Mouse (Mus musculus) retina, postnatal 7 days (tissue): Measurements from ENCODE around the gene Tmem120a.

Experiments
- DNase-seq: peaks from one replicate; pipeline ENCODE4 v3.0.0-alpha.2; 2012; ENCODE audit warnings: low read depth, low spot score

Tmem120a gene

GRCm38 (mm10) chr5:135707855-135708254 lies 36.4 kb downstream of the Tmem120a start:
- DNase-seq: no peak

- no peak for DNase-seq
These were observed 37.2 kb downstream of the Tmem120a start for GRCm38 (mm10) chr5:135707039-135707438.

GRCm38 (mm10) chr5:135705383-135705782 lies 38.9 kb downstream of the Tmem120a start:
- no peak for DNase-seq

- DNase-seq: no peak
These were observed 40.8 kb downstream of the Tmem120a start for GRCm38 (mm10) chr5:135703431-135703830.

DNA sequence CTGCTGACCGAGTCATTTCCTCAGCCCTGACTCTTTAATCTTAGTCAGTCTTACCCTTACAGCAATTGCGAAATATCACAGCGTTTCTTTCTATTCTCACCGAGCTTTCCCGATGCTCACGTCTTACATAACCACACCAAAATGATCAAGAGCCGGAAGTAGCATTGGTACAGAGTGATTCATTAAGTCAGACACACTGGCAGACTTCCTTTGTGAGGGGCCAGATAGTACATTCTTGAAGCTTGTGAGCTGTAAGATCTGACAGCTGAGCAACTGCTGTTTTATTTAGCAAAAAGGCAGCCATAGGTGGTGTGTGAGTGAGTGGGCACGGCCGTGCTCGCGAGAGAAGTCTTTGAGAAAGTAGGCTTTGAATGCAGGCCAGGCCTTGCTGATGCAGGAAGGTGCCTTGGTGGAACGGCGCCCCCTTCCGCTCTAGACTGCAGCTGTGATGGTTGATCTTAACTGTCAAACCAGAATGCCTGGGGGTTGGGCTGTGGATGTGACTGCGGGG lies 41.5 kb downstream of the Tmem120a start:
- DNase-seq: no peak

- no peak for DNase-seq
These were observed 42.1 kb downstream of the Tmem120a start for GRCm38 (mm10) chr5:135702190-135702589.

GRCm38 (mm10) chr5:135701601-135702000 lies 42.6 kb downstream of the Tmem120a start:
- no peak for DNase-seq

DNA sequence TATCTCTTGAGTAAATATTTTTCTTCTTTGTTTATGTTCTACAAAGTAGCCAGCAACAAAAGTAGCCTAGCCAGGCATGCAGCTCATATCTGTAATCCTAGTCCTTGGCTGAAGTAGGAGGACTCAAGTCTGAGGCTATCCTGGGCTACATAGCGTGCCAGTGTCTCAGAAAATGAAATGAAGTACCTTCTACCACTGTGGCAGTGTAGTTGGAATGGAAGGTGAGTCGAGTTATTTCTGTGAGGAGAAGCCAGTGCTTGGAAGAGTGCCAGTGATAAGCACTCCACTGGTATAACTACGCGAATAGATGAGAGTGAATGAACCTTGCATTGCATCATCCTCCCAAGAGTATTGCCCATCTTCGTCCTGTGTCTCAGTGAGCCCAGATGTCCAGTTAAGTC lies 46.5 kb downstream of the Tmem120a start:
- no peak for DNase-seq

GRCm38 (mm10) chr5:135695277-135695721 lies 48.9 kb downstream of the Tmem120a start:
- DNase-seq: no peak

DNA sequence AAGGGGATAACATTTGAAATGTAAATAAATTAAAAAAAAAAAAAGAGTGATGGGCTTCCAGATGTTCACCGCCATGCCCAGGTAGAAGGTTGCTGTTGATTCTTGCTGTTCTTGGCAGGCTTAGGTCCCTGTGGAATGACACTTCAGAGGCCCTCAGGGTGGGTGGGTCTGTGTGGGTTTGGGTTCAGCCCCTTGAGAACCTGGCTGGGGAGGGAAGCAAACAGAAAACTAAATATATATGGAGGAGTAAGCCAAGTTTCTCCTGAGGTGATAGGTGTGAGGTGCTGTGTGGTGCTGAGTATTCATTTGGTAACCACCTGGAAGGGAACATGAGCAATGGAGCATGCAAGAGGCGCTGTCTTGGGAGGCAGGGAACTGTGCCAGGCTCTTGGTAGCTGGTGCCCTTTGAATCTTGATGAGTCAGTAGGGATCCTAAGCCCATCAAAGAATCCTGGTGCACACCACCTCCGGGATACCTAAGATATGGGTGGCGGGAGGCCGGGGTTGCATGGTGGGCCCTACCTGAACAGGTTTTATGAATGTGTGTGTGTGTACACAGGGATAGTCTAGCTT lies 50.9 kb downstream of the Tmem120a start:
- no peak for DNase-seq

GRCm38 (mm10) chr5:135691266-135691665 lies 53.0 kb downstream of the Tmem120a start:
- no peak for DNase-seq

DNA sequence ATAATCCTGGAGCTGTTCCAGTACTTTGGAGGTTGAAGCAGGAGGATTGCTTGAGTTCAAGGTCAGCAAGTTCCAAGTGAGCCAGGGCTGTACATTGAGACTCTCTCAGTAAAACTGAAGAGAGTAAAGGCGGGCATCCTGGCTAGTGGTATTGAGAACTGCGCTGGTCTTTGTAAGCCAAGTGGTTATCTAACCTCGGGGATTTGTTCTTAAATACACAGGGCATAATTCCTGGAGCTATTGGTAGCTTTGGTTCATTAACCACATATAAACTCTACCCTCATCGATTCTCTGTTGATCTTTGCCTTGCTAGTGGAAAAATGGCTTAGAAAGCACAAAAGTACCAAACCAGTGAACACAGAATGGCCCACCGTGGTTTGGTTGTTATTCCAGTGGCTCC lies 53.8 kb downstream of the Tmem120a start:
- no peak for DNase-seq
